Mouse (Mus musculus) G1E (cell line): ENCODE results near the gene Scamp3.

Source experiments
- CTCF ChIP-seq: IDR thresholded peaks from 2 replicates; pipeline ENCODE4 v1.5.1; 2012; ENCODE audit warnings: low read depth, low read length, inconsistent platforms, mixed read lengths
- GATA1 ChIP-seq: IDR thresholded peaks from 2 replicates; pipeline ENCODE4 v1.6.1; 2012; ENCODE audit warnings: borderline replicate concordance, low read length, inconsistent platforms, mixed read lengths
- GATA2 ChIP-seq: IDR thresholded peaks from 2 replicates; pipeline ENCODE4 v1.6.1; 2012; ENCODE audit warnings: low read depth, low read length, inconsistent platforms, borderline replicate concordance
- POLR2AphosphoS5 ChIP-seq: IDR thresholded peaks from 2 replicates; pipeline ENCODE4 v1.6.1; 2012; ENCODE audit warnings: low read depth, low read length, inconsistent platforms; ENCODE audit not compliant: insufficient replicate concordance
- TAL1 ChIP-seq: conservative IDR thresholded peaks from 2 replicates; pipeline ENCODE4 v1.6.1; 2012; ENCODE audit warnings: low read depth, low read length, inconsistent platforms, mixed read lengths

DNA sequence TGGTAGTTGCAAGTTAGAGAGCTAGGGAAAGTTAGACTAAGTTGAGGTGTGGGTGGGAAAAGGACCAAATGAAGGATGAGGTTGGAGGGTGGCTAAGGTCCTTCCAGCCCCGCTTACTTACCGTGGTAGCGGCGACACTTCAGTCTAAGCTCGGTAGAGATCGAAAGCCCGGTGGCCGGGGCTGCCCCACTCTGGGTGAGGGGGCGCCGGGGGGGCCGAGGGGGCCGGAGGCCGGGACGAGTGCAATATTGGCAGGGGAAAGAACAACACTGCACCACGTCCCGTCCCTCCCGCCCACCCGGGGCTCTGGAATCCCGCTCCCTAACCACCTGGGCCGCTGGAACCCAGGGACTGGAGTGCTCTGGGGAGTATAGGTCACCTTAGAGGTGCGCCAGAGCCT, 49.6 kb downstream of the Scamp3 start, which contains the start of gene Mtx1:
- TF ChIP-seq GATA2 (no peak), CTCF (no peak), TAL1 (no peak), POLR2AphosphoS5 (no peak), GATA1 (no peak)
